Mouse (Mus musculus): ENCODE measurements at regions not wholly inside any gene's neighbourhood (a gene's known extent, or its start where the extent isn't known, plus 50 kb on each side); places are given as distances from the start of the nearest gene placed in this dataset.

GRCm38 (mm10) chr9:35351576-35351975 is 69.4 kb upstream of the Cdon start:
- no peak for TF ChIP-seq CTCF (IDR thresholded peaks at IDR 0.05; ENCODE audit: borderline replicate concordance, insufficient read depth, low read depth, low read length)
- no peak for TF ChIP-seq POLR2A (IDR thresholded peaks at IDR 0.05; ENCODE audit: borderline replicate concordance, insufficient read depth, low read length)
